Comparison of ENCODE assay signal across 8 mouse cellular contexts in genomic region chr8:120668374-120668905, GRCm38 (mm10). TPM values are rescaled to one million over a fixed set of nuclear protein-coding genes. Genes with fewer than 3 reads are reported as not detected.
DNase-seq lines count a peak whose midpoint lies in the region; ATAC-seq and TF ChIP-seq lines count a peak whose summit lies in the region.

TSS of gene Emc8 (minus strand) at chr8:120668573.

- DNase-seq in lung, adult 2 months = no peak
- no peak for DNase-seq in lung, adult 18-20 months
- DNase-seq in adrenal gland, postnatal 4 days (ENCODE audit: low spot score in 2 of 2) = no peak
- no peak for DNase-seq in gastrocnemius, adult 8-10 months (ENCODE audit: low spot score in 2 of 2)
- no peak for DNase-seq in hindbrain, postnatal 0 days (ENCODE audit: low spot score)
- no peak for DNase-seq in urinary bladder, postnatal 4 days (ENCODE audit: low spot score in 2 of 2)

- H3K27ac ChIP-seq in hindbrain, postnatal 0 days = peak within 1 kb of the TSS; percentile 94
- H3K27ac ChIP-seq in liver, embryonic 16.5 days (ENCODE audit: low read length) = peak within 1 kb of the TSS; percentile 94
- peak within 1 kb of the TSS; percentile 90 for H3K27ac ChIP-seq in stomach, embryonic 16.5 days (ENCODE audit: low read length)

- peak within 1 kb of the TSS; percentile 81 for H3K9ac ChIP-seq in hindbrain, postnatal 0 days (replicated peaks; ENCODE audit: low read length)
- peak within 1 kb of the TSS; percentile 94 for H3K9ac ChIP-seq in liver, embryonic 16.5 days (ENCODE audit: low read depth, low read length)
- peak within 1 kb of the TSS; percentile 97 for H3K9ac ChIP-seq in stomach, embryonic 16.5 days (ENCODE audit: low read length)

- H3K4me1 ChIP-seq in lung, adult 2 months (ENCODE audit: control insufficient read depth, insufficient read depth, low read length) = peaks cover 13% of the 10 kb centered on the region
- peaks cover 27% of the 10 kb centered on the region for H3K4me1 ChIP-seq in hindbrain, postnatal 0 days (ENCODE audit: insufficient read depth, low read length)
- peaks cover 27% of the 10 kb centered on the region for H3K4me1 ChIP-seq in liver, embryonic 16.5 days (ENCODE audit: control insufficient read depth, low read depth, low read length)
- H3K4me1 ChIP-seq in stomach, embryonic 16.5 days (ENCODE audit: control insufficient read depth, insufficient read depth, low read length) = peaks cover 26% of the 10 kb centered on the region

- no peak; the same call in 1 of the 2 replicates for ATAC-seq in hindbrain, postnatal 0 days
- peak; percentile 53 for ATAC-seq in liver, embryonic 16.5 days (ENCODE audit: low read depth)
- peak; percentile 26; the same call in 1 of the 2 replicates for ATAC-seq in stomach, embryonic 16.5 days (ENCODE audit: insufficient read depth, low FRiP score)

- peaks cover 28% of the 10 kb centered on the region for H3K36me3 ChIP-seq in hindbrain, postnatal 0 days (ENCODE audit: insufficient read depth, low read length)
- H3K36me3 ChIP-seq in liver, embryonic 16.5 days (ENCODE audit: control insufficient read depth, insufficient read depth) = peaks cover 29% of the 10 kb centered on the region
- H3K36me3 ChIP-seq in stomach, embryonic 16.5 days (ENCODE audit: control insufficient read depth, insufficient read depth, low read length) = peaks cover 10% of the 10 kb centered on the region

- 1% methylated on average over 51 of the region's 51 CpGs for WGBS in lung, adult 2 months
- 2% methylated on average over 46 of the region's 51 CpGs for whole genome bisulfite sequencing in hindbrain, postnatal 0 days
- under 1% methylated on average over 49 of the region's 51 CpGs for WGBS in liver, embryonic 16.5 days (ENCODE audit: insufficient replicate concordance)
- under 1% methylated on average over 49 of the region's 51 CpGs for WGBS in stomach, embryonic 16.5 days

- TF ChIP-seq CTCF in lung, adult 2 months (IDR thresholded peaks at IDR 0.05; ENCODE audit: insufficient read depth, low read length) = no peak
- TF ChIP-seq CTCF in hindbrain, postnatal 0 days (IDR thresholded peaks at IDR 0.05; ENCODE audit: low read depth) = no peak

- TF ChIP-seq POLR2A in lung, adult 2 months (IDR thresholded peaks at IDR 0.05; ENCODE audit: borderline replicate concordance, extremely low read depth, low read depth, low read length) = no peak

- H3K4me3 ChIP-seq in lung, adult 2 months (replicated peaks; ENCODE audit: extremely low read depth, low read depth, low read length) = peak within 1 kb of the TSS; percentile 97
- peak within 1 kb of the TSS; percentile 89 for H3K4me3 ChIP-seq in hindbrain, postnatal 0 days (ENCODE audit: low read length)
- peak within 1 kb of the TSS; percentile 92 for H3K4me3 ChIP-seq in liver, embryonic 16.5 days (ENCODE audit: low read depth, low read length)
- H3K4me3 ChIP-seq in stomach, embryonic 16.5 days (replicated peaks; ENCODE audit: low read length) = peak within 1 kb of the TSS; percentile 96

- H3K4me2 ChIP-seq in hindbrain, postnatal 0 days (ENCODE audit: low read depth, low read length) = peak within 1 kb of the TSS; percentile 88
- H3K4me2 ChIP-seq in liver, embryonic 16.5 days (ENCODE audit: low read depth, low read length) = peak within 1 kb of the TSS; percentile 91
- peak within 1 kb of the TSS; percentile 92 for H3K4me2 ChIP-seq in stomach, embryonic 16.5 days (ENCODE audit: low read depth, low read length)

- H3K27me3 ChIP-seq in hindbrain, postnatal 0 days (ENCODE audit: insufficient read depth, low read length) = no peaks in the 10 kb centered on the region
- H3K27me3 ChIP-seq in liver, embryonic 16.5 days (ENCODE audit: control insufficient read depth, insufficient read depth, low read depth, low read length) = no peaks in the 10 kb centered on the region
- H3K27me3 ChIP-seq in stomach, embryonic 16.5 days (ENCODE audit: control insufficient read depth, insufficient read depth, low read length) = no peaks in the 10 kb centered on the region

- H3K9me3 ChIP-seq in hindbrain, postnatal 0 days (ENCODE audit: low read length) = no peaks in the 10 kb centered on the region
- H3K9me3 ChIP-seq in liver, embryonic 16.5 days (replicated peaks; ENCODE audit: control insufficient read depth, low read length) = no peaks in the 10 kb centered on the region
- no peaks in the 10 kb centered on the region for H3K9me3 ChIP-seq in stomach, embryonic 16.5 days (replicated peaks; ENCODE audit: control insufficient read depth, low read length)

RNA-seq across cellular contexts. Expression of gene Emc8, which starts in this region (rescaled TPM):
- polyA plus RNA-seq in lung, adult 2 months (2012; rRNA removed) = 56.8 and 71.2 TPM in 2 replicates
- 100 to 1,000 TPM; 101 to 112 TPM for total RNA-seq in adrenal gland, postnatal 4 days (2021)
- total RNA-seq in gastrocnemius, adult 8-10 months (2022) = 10 to 100 TPM; 18.7 to 29.5 (median 25.8) TPM
- total RNA-seq in hindbrain, postnatal 0 days (2014; rRNA removed) = 55.3 and 87.9 TPM in 2 replicates
- polyA plus RNA-seq in hindbrain, postnatal 0 days (2015; fragmentation: Nextera tagmentation; extraction: Ambion mirVana) = 124 and 128 TPM in 2 replicates
- 83.1 and 93.1 TPM in 2 replicates for polyA plus RNA-seq in liver, embryonic 16.5 days (2015; fragmentation: Nextera tagmentation; extraction: Ambion mirVana)
- 215 TPM in 2 replicates for polyA plus RNA-seq in stomach, embryonic 16.5 days (2015; fragmentation: Nextera tagmentation; extraction: Ambion mirVana)
